Mouse (Mus musculus) limb, embryonic 10.5 days (tissue): ENCODE measurements around the gene Stil. TPM values are rescaled to one million over a fixed set of nuclear protein-coding genes. Genes with fewer than 3 reads are reported as not detected.
"Not testable (repeated sequence)": the region's sequence is repeated elsewhere in the genome, so short reads cannot be mapped to it uniquely, and the experiment has no call there.

Source experiments
- DNase-seq: peaks from one replicate; pipeline ENCODE4 v3.0.0-alpha.2; 2017; ENCODE audit warnings: low spot score
- H3K27ac ChIP-seq: fragments of 300-500 bp; sonication (generic); 2 replicates; pipeline ENCODE4 v1.5.1; 2016; ENCODE audit warnings: mild to moderate bottlenecking
- H3K27me3 ChIP-seq: fragments of 300-500 bp; sonication (generic); 2 replicates; pipeline ENCODE4 v1.6.1; 2016; ENCODE audit warnings: low read depth, mild to moderate bottlenecking; ENCODE audit not compliant: poor library complexity, severe bottlenecking
- H3K36me3 ChIP-seq: fragments of 300-500 bp; sonication (generic); 2 replicates; pipeline ENCODE4 v1.6.1; 2016; ENCODE audit warnings: mild to moderate bottlenecking, moderate library complexity
- H3K4me1 ChIP-seq: fragments of 300-500 bp; sonication (generic); 2 replicates; pipeline ENCODE4 v1.6.1; 2016
- H3K4me3 ChIP-seq: fragments of 300-500 bp; sonication (generic); 2 replicates; pipeline ENCODE4 v1.5.1; 2016; ENCODE audit warnings: mild to moderate bottlenecking, moderate library complexity
- H3K9me3 ChIP-seq: fragments of 300-500 bp; sonication (generic); replicated peaks from 2 replicates; pipeline ENCODE4 v1.6.1; 2016; ENCODE audit warnings: mild to moderate bottlenecking
- WGBS: fragments of 180-500 bp; shearing (Covaris S2); methylation state at CpG from one replicate; pipeline ENCODE4 v1.1.7; 2016; 5-methylcytosine and 5-hydroxymethylcytosine counted together
- polyA plus RNA-seq: library from polyadenylated mRNA; unstranded; fragments of >200 nt; fragmentation: Nextera tagmentation; extraction: Ambion mirVana; gene quantifications from 2 replicates; pipeline ENCODE4 v1.2.1, GENCODE M21; 2016

Stil gene
- 16.9 and 19.8 TPM in 2 replicates for polyA plus RNA-seq

DNA sequence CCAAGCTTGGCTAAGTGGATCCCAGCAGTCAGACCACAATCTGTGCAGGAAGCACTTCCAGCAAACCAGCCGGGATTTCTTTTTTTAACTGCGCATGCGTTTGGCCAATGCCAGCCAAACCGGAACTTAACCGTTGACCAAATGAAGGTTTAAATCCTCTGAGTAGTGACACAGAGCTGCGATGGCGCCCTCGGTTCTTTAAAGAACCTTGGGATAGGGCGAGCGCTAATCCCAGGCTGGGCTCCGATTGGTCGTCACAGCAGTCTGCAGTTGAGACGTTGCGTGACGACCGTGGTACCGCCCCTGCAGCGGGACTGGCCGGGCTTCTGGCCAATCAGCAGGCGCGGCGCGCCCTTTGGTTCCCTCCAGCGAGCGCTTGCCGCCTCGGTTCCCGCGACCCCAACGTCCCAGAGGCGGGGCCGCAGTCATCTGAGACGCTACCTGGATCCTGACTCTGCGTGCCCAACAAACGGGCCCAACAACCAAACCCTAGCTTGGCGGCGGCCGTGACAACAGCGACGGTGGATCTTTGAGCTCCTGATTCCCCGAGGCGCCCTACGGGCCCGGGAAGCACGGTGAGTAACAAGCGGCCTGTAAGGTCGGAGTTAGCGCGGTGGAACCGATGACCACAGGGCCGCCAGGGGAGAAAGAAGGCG lies at the start of gene Stil:
Gene Stil, plus strand, starts transcription at position 387 of the 656 bp plus-strand sequence.
- Histone ChIP-seq H3K9me3 (no peaks in the 10 kb centered on the region), H3K36me3 (peaks cover 21% of the 10 kb centered on the region), H3K4me3 (peak within 1 kb of the TSS; percentile 71), H3K4me1 (peaks cover 15% of the 10 kb centered on the region), H3K27me3 (no peaks in the 10 kb centered on the region), H3K27ac (peak within 1 kb of the TSS; percentile 91)
- DNase-seq: peak; percentile 97
- WGBS: under 1% methylated on average over 52 of the region's 52 CpGs

DNA sequence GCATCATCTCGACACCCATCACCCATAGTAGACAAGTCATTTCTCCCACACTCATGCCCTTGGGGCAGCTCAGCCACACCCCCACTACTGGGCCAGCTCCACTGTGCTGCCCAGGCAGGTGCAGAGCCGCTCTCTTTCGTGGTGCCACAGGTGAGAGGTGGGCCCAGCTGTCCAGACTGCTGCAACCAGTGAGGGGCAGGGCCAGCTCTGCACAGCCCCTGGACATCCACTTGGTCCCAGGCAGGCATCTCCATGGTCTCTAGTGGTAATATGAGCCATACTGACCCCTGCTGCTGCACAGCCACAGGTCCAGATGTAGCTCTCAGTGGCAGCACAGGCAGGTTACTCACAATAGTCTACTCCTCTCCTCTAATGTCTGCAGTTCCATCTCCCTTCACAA lies 46.8 kb upstream of the Stil start:
- Histone ChIP-seq H3K9me3 (no peaks in the 10 kb centered on the region), H3K4me3 (no peak overlapping the region), H3K27me3 (peaks cover 25% of the 10 kb centered on the region), H3K27ac (no peak overlapping the region), H3K36me3 (no peaks in the 10 kb centered on the region; the same call in 1 of the 2 replicates), H3K4me1 (peaks cover 7% of the 10 kb centered on the region)
- DNase-seq: no peak
- WGBS: 75% methylated on average over 3 of the region's 3 CpGs

DNA sequence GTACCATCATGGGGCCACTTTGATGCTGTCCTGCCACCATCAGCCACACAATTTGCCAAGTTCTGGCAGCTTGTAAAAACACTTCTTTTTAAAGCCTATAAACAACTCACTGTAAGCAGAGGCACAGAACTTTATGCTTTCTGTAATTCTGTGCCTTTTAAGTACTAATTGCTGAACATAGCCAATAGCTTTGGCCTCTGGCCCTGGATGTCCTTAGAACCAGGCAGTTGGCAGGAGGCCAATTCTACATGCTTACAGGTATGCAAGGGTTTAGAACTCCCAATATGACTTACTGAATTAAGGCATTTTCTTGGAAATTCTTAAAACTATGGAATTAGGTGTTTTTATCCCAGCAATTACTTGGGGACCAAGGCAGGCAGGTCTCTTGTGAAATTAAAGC lies 42.6 kb upstream of the Stil start:
- Histone ChIP-seq H3K27me3 (no peaks in the 10 kb centered on the region), H3K9me3 (no peaks in the 10 kb centered on the region), H3K36me3 (peaks cover 26% of the 10 kb centered on the region), H3K4me1 (peaks cover 7% of the 10 kb centered on the region), H3K27ac (no peak overlapping the region), H3K4me3 (no peak overlapping the region)
- DNase-seq: no peak

DNA sequence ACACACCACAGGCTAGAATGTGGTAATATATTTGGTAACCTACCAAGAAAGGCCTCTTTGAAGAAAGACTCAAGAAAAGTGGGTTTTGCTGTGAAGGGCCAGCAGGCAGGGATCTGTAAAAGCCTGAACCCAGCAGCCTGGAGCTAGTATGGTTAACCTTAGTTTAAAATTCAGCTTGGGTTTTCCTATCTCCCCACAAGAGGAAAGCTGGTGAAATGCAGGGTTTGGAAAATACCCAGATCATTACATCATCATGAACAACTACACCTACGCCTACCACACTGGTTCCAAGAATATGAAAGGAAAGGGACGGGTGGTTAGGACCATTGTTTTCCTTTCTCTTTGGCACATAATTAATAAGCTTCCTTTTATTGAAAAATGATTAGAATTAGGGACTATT lies 41.7 kb upstream of the Stil start:
- peaks cover 4% of the 10 kb centered on the region for H3K4me1 ChIP-seq
- no peak for DNase-seq
- no peaks in the 10 kb centered on the region for H3K27me3 ChIP-seq
- no peaks in the 10 kb centered on the region for H3K9me3 ChIP-seq
- H3K36me3 ChIP-seq: peaks cover 34% of the 10 kb centered on the region
- no peak overlapping the region for H3K27ac ChIP-seq
- 89% methylated on average over 2 of the region's 2 CpGs for WGBS
- no peak overlapping the region for H3K4me3 ChIP-seq

DNA sequence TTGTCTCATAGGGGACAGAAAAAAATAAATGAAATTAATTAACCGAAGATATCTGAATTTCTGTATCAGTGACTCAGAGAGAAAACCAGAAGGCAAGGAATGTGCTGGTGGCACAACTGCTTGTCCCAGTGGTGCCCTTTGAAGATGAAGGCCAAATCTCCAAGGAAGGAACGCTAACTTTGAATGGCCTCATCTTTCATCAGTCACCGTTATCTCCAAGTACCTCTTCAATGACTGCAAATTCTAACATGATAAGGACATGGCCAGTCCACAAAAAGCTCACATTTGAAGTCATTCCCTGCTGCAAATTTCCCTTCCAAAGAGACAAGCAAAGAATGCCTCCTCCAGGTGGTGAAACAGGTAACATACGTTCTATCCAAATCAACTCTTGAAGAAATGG lies 41.2 kb upstream of the Stil start:
- Histone ChIP-seq H3K27me3 (no peaks in the 10 kb centered on the region), H3K27ac (no peak overlapping the region), H3K9me3 (no peaks in the 10 kb centered on the region), H3K4me3 (no peak overlapping the region), H3K36me3 (peaks cover 35% of the 10 kb centered on the region), H3K4me1 (no peaks in the 10 kb centered on the region)
- WGBS: 94% methylated on average over 4 of the region's 4 CpGs
- no peak for DNase-seq

DNA sequence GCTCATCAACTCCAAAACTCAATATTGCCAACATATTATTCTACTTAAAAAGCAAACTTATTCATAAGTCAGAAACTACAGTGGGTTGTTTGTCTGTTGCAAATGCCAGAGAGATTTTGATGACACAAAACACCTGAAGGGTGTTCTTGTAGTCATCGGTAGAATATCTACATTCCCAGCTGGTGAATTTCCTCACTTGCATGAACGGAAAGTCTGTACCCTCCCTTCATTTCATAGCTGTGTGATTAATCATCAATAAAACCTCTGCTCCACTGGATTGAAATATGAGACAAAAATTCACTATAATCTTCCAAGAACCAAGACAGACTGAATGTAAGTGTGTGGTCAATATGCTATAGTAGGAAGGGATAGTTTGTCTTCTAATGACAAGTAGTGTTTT lies 40.4 kb upstream of the Stil start:
- Histone ChIP-seq H3K27me3 (no peaks in the 10 kb centered on the region), H3K27ac (no peak overlapping the region), H3K4me1 (no peaks in the 10 kb centered on the region), H3K4me3 (no peak overlapping the region), H3K36me3 (peaks cover 40% of the 10 kb centered on the region), H3K9me3 (no peaks in the 10 kb centered on the region)
- 97% methylated on average over 2 of the region's 2 CpGs for WGBS
- DNase-seq: no peak

DNA sequence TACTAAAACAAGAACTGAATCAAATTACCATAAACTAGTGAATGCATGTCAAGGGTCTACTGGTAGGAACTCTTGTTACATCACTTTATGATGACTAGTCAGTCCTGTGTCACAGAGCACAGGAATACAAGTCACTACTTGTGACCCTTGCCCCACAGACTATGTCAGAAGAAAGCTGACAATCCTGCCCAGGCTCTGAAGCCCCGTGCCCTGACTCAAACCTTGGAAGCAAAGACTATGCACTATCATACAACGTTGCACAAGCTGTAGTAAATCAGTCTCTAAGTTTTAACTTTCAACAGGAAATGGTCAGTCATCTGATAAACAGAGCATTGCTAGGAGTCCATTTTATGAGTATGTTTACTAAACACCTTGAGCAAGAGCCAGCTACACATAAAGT lies 39.1 kb upstream of the Stil start:
- DNase-seq, H3K4me3 ChIP-seq, H3K27me3 ChIP-seq, H3K27ac ChIP-seq, H3K9me3 ChIP-seq, H3K4me1 ChIP-seq: not testable (repeated sequence)
- 82% methylated on average over 2 of the region's 2 CpGs for WGBS
- H3K36me3 ChIP-seq: peaks cover 54% of the 10 kb centered on the region

DNA sequence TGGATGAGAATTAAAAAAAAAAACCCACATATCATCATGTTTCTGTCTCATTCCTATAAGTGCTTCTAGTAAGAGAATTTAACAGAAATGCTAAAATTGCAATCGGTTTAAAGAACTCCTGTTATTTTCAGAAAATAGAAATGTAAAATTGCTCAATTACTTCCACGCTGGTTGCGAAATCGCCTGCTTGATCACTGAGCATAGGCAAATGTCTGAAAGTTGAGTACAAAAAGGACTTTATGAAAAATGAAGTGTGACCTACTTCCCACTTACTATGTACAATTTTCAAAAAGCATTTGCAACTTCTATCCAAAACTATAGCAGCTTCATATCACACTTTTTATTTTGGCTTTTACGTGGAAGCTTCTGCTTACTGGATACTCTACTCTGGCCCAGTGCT lies 29.2 kb upstream of the Stil start:
- Histone ChIP-seq H3K27me3 (no peaks in the 10 kb centered on the region), H3K4me1 (no peaks in the 10 kb centered on the region), H3K27ac (no peak overlapping the region), H3K36me3 (peaks cover 35% of the 10 kb centered on the region), H3K4me3 (no peak overlapping the region), H3K9me3 (no peaks in the 10 kb centered on the region)
- 94% methylated on average over 5 of the region's 5 CpGs for WGBS
- DNase-seq: no peak

DNA sequence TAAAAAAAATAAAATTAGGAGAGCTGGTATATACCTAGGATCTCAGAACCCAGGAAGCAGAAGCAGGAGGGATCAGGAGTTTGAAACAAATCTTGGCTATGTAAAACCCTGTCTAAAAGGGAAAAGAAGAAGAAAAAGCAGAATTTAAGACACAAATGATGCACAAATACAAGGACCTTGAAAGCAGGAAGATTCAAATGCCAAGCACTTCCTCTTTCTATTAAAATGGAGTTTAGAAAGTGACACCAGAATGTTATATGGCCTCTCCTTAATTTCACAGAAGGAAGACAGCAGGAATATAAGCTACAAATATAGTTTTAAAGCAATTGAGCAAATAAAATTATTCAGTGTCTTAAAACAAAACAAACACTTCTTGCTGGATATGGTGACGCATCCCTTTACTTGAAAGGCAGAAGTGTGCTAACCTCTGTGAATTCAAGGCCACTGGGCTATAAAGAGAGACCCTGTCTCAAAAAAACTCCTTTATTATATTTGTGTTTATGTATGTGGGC lies 26.7 kb upstream of the Stil start:
- Histone ChIP-seq H3K9me3 (no peaks in the 10 kb centered on the region), H3K27ac (no peak overlapping the region), H3K27me3 (no peaks in the 10 kb centered on the region), H3K4me3 (no peak overlapping the region), H3K36me3 (peaks cover 11% of the 10 kb centered on the region), H3K4me1 (no peaks in the 10 kb centered on the region)
- WGBS: 93% methylated on average over 1 of the region's 1 CpGs
- no peak for DNase-seq

DNA sequence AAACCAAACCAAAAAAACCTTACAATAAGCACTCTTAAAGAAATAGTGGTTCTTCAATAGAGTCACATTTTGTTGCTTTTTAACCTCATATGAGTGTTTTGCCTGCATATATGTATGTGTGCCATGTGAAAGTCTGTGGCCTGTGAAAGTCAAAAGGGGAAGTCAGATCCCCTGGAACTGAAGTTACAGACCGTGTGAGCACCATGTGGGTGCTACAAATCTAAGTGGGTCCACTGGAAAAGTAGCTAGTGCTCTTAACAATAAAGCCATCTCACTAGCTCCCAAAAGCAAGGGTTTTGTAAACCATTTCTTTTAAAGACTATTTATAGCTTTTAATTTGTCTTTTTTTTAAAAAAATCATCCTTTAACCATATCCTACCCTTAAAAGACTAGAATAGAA lies 17.3 kb upstream of the Stil start:
- no peaks in the 10 kb centered on the region for H3K9me3 ChIP-seq
- no peak for DNase-seq
- no peak overlapping the region for H3K27ac ChIP-seq
- H3K4me1 ChIP-seq: peaks cover 13% of the 10 kb centered on the region
- 86% methylated on average over 1 of the region's 1 CpGs for WGBS
- no peak overlapping the region for H3K4me3 ChIP-seq
- H3K36me3 ChIP-seq: 0 out of 2 replicates have a peak, but pooled peaks cover 4% of the 10 kb centered on the region
- no peaks in the 10 kb centered on the region for H3K27me3 ChIP-seq

DNA sequence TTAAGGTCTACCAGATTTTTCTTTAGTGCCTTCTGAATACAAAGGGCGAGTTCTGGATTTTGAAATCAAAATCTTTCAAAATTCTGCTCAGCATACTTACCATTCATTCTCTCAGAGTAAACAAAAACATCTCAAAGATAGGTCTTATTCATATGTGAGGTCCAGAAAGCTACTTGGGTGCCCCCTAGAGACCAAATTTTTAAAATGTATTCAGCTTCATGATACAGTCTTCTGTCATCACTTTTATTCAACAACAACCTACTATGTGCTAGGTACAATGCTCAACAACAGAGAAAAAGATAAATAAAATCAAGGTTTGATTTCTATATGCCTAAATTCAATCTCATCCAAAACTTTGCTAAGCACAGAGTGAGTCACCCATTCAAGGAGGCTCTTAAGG lies 16.9 kb upstream of the Stil start:
- no peaks in the 10 kb centered on the region for H3K27me3 ChIP-seq
- WGBS: 79% methylated on average over 1 of the region's 1 CpGs
- H3K27ac ChIP-seq: no peak overlapping the region
- no peak for DNase-seq
- peaks cover 13% of the 10 kb centered on the region for H3K4me1 ChIP-seq
- H3K9me3 ChIP-seq: no peaks in the 10 kb centered on the region
- H3K4me3 ChIP-seq: no peak overlapping the region
- 0 out of 2 replicates have a peak, but pooled peaks cover 4% of the 10 kb centered on the region for H3K36me3 ChIP-seq

DNA sequence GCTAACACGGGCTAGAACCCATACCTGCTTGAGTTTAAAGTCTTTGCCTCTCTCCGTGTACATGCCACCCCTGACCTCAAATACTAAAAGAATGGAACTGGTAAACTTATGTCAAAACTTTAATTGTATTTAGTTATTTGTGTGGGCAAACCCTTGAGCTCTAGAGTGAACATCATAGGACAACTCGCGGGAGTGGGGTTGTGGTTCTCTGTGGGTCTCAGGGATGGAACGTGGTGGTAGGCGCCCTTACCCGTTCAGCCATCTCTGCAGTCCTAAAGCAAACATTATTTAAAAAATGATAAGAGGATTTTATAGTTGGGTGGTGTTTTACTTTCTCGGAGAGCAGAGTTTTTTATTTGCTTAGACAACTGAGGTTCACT lies 13.8 kb upstream of the Stil start:
- 4% methylated on average over 8 of the region's 8 CpGs for WGBS
- Histone ChIP-seq H3K4me1 (peaks cover 11% of the 10 kb centered on the region), H3K27ac (peak overlapping the region; percentile 95), H3K27me3 (no peaks in the 10 kb centered on the region), H3K9me3 (no peaks in the 10 kb centered on the region), H3K36me3 (0 out of 2 replicates have a peak, but pooled peaks cover 4% of the 10 kb centered on the region), H3K4me3 (peak overlapping the region; percentile 79)
- DNase-seq: peak; percentile 43

DNA sequence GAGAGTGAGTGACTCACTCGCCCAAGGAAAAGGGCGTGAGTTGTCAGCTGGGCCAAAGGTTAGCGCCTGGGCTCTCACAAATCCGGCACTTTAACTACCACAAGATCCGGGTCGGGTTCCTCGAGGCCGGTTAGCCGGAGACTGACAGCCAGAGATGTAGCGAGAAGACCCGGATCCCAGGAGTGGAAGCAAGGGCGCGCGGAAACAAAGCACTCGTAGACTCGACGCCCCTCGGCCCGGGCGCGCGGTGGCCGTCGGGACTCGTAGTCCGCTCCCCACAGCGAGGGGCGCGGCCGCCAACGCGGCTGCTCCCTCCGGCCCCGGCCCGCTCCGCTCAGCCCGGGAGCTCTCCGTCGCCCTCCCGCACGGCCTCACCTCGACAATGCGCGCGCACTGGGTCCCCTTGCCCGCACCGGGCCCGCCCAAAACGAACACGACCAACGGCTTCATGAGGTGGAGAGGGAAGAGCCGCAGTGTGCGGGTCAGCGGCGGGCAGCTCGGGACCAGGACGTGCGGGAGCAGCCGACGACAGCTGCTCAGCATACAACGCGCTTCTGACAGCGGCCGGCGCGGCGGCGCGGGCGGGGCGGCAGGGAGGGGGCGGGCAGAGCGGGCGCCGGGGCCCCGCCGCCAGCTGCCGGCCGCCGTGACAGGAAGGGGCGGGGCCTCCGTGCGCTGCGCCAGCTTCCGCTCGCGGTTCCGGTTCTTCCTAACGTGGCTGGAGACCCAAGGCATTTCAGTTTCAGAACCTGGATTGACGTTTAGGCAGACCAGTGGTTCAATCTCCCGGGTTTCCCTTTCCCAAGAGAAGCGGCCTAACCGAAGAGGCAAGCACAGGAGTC lies 13.1 kb upstream of the Stil start, which contains the start of gene Cmpk1:
Gene Cmpk1, minus strand, starts transcription at position 651 of the 842 bp plus-strand sequence.
- WGBS: under 1% methylated on average over 92 of the region's 93 CpGs
- H3K4me1 ChIP-seq: peaks cover 11% of the 10 kb centered on the region
- H3K27me3 ChIP-seq: no peaks in the 10 kb centered on the region
- DNase-seq: peak; percentile 89
- peak within 1 kb of the TSS; percentile 95 for H3K27ac ChIP-seq
- 0 out of 2 replicates have a peak, but pooled peaks cover 4% of the 10 kb centered on the region for H3K36me3 ChIP-seq
- no peaks in the 10 kb centered on the region for H3K9me3 ChIP-seq
- peak within 1 kb of the TSS; percentile 79 for H3K4me3 ChIP-seq
